Mouse (Mus musculus): ENCODE data around the gene Lcn9.

Lcn9 gene

DNA sequence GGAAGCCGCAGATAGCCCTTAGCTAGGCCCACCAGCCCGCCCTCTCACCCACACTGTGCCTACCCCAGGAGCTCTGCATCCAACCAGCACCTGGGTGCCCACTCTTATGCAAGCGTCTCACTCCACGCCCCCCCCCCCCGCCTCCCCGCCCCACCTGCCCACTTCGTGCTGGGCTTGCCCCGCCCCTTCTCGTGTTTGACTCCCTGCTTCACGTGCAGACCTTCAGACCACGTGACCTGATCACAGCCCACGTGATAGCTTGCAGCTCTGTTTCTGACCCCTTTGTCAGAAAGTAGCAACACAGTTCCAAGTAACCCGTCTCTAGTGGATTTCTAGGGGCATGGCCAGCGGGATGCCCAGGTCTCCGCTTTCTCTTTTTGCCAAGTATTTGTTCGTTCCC is 24.3 kb downstream of the Lcn9 start, which contains the start of gene Sohlh1:
Gene Sohlh1, minus strand, starts transcription at position 23 of the 400 bp plus-strand sequence.
- no peak for DNase-seq (ENCODE audit: low spot score in 2 of 2)

DNA sequence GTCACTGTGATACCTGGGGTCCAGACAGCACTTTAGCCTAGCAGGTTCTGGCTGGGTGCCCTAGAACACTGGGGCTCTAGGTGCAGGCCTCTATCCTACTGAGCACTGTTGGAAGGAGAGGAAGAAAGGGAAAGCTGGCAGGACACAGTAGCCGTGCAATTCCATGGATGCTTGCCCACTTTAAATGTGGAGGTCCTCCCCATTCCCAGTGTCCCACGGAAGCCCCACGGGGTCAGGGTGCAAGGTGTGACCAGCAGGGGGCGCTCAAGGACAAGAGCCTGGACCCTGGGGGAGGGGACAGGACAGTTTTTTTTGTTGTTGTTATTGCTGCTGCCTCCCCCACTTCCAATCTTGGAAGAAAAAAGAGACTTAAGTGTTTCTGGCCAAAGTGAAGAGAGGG is 27.4 kb downstream of the Lcn9 start:
- peak in 1 of 2 experiments; percentile 14 for DNase-seq (ENCODE audit: low spot score in 2 of 2)

DNA sequence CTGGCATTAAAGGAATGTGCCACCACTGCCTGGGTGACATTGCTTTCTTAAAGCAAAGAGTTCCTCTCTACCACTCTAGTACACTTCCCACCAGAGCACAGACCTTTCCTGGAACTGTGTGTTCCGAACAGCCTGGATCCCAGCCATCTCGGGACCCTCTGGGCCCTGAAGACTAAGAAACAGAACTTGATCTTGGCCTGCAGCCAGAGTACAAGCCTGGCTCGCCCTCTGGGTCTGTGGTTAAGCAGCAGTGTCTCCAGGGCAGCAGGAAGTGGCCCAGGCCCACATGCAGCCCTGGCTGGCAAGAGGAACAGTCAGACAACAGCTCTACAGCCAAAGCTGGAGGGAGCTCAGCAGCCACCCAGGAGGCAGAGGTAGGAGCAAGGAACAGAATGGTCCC is 29.7 kb downstream of the Lcn9 start:
- peak in 1 of 2 experiments; percentile 31 for DNase-seq (ENCODE audit: low spot score in 2 of 2)

DNA sequence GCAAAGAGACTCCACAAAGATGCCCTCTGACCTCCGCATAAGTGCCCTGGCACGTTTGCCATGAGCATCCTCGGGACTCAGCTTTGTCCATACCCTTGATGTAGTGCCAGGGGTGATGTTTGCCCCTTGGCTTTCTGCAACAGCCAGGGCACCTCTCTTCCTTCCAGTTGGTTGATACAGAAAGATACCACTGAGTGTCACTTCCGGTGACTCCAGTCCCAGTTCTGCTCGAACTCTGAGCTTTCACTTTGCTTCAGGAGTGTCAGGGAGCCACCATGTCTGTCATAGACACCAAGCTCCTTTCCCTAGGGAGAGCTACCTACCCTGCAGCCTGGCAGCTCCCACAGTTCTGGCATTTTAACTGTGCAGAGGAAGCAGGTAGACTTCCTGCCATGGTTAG is 31.0 kb downstream of the Lcn9 start:
- DNase-seq (ENCODE audit: low spot score in 2 of 2): no peak

DNA sequence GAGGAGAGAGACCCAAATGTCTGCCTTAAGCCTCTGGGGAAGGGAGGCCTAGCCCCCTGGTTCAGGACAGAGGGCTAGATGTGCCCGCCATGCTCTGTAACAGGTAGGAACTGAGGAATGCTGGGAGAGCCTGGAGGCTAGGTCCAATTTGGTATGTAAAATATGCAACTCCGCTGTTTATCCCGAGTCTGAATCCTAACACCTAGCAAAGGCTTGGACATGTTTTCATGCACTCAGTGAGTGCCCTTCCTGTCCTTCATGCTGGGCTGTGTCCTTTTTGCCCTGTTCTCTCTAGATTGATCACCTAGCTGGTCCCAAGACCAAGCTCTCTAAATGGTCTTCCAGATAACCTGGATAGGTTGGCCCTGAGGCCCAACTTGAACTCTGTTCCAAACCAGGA is 36.9 kb downstream of the Lcn9 start:
- no peak for DNase-seq (ENCODE audit: low spot score in 2 of 2)

DNA sequence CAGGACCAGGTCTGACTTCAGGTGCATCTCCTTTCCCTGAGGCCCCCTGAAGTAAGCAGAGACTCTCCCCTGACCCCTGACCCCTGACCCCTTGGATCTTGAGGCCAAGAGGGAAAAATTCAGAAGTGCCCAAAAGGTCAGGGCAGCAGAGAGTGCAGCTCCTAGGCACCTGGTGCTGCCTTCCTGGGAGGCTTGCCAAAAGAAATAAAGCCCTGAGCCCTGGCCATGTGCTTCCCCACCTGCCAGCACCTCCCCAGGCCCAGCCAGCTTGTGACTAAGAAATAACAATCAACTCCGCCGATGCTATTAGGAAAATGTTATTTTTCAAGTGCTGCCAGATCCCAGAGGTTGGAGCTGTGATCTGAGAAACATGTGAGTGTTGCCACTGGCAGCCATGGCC is 39.1 kb downstream of the Lcn9 start:
- no peak for DNase-seq (ENCODE audit: low spot score in 2 of 2)

DNA sequence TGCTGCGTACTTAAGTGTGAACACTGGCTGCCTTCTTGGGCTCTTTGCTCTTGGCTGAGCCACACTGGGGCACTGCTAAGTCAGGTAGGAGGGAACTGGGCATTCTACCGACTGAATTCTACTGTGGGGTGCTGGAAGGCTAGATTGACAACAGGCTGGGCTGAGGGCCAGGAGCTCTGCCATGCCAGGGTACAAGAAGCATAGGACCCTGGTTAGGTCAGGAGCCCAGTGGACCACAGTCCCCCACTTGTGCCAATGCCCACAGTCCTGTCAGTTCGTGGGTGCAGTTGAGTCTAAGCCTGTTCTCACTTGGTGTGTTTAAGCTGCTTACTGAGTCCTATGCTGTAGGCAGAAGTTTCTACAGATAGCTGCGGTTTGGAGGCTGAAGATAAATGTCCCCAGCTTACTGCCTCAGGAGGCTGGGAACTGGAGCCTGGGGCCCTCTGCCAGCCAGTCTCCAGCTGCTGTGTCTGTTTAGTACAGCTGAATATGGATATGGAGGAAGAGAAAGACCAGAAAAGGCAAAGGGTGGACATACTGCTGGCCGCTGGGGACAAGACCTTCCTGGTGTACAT is 39.8 kb downstream of the Lcn9 start:
- no peak for DNase-seq (ENCODE audit: low spot score in 2 of 2)

DNA sequence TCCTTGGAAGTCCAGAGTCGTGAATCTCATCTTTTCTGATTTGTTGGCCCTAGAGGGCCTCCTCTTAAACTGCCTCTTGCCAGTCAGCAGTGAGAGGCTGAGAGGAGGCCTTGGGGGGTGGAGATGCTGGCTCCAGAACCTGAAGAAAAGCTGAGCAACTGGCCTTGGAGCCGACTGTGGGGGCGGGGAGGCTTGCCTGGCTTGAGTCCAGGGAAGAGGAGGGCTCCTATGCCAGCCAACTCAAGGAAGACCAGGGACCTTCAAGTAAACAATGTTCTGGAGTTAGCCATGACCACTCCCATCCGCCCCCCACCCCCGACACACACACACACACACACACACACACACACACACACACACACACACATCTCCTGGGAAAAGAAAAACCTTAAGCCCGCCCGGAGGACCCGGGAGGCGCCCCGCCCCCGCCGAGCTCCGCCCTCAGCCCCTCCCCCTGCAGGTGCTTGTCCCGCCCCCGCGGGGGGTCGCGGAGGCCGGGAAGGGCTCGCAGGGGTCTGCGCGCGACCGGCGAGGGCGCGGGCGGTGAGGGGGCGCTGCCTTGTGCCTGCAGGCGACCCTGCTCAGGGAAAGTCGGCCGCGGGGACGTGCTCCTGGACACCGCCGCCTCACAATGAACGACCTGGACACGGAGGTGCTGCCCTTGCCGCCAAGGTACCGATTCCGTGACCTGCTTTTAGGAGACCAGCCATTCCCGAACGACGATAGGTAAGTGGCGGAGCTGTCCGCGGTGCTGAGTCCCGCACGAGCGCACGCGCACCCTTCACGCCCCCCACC is 40.6 kb downstream of the Lcn9 start, which contains the start of gene Kcnt1:
Gene Kcnt1, plus strand, starts transcription at position 398 of the 795 bp plus-strand sequence.
- peak in 1 of 2 experiments; percentile 12 for DNase-seq (ENCODE audit: low spot score in 2 of 2)

DNA sequence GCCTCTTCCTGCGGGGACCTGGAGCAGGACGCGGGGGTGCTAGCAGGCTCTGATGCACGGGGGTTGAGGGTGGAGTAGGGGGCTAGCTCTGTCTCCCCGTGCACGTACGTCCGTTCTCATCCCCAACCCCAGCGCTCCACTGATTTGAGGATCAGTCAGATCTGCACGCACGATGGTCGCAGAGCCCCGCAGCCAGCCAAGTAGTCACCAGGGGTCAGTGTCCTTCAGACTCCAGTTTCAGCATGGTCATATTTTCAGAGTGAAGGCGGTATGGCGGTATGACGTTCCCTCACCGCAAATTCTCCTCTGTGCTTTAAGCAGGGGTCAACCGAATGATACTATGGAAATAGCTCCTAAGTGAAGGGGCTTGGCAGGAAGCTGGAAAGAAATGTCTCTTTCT is 41.3 kb downstream of the Lcn9 start:
- DNase-seq (ENCODE audit: low spot score in 2 of 2): no peak

DNA sequence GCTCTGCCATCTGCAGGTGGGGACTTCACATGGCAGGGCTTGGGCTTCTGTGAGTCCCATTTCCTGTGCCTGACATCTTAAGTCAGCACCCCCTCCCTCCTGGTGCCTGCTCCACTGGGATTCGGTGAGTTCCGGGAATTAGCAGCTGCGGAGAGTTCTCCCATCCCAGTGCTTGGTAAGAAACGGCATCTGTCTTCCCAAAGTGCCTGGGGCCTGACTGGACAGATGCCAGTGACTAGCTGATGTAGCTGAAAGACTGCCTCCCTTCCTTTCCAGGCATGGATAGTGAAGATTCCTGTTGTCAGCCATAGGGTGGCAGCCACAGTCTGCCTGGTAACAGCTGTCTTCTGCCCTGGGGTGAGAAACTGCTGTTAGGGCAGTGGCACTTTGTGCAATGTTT is 42.5 kb downstream of the Lcn9 start:
- DNase-seq (ENCODE audit: low spot score in 2 of 2): no peak

DNA sequence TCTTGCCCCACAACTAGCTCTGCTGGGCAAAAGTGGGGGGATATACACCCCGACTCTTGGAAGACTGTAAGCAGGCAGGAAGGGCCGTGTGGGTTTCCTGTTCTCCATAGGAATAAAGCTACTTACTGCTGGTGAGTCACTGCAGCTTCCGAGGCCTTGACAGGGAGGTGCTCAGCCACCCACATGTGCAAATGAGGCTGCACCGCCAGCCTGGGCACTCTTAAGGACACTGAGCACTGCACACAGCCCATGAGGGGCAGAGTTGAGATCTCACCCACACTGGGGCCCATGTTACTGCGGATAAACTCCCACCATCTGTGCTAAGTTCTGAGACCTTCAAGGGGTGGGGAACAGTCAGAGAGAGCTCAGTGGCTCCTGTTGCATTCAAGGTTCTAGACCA is 43.7 kb downstream of the Lcn9 start:
- DNase-seq (ENCODE audit: low spot score in 2 of 2): no peak

Measured in urinary bladder, postnatal 36 days (tissue).